Mouse (Mus musculus): ENCODE data around the gene Cep170b. TPM values are rescaled to one million over a fixed set of nuclear protein-coding genes. Genes with fewer than 3 reads are reported as not detected.
A peak's percentile ranks its signal among the peaks of the same experiment; 100 is the strongest.

Cep170b gene
- polyA plus RNA-seq, 1 experiment from 2014 or later = 14.7 TPM

- 4% methylated on average over 81 of the region's 87 CpGs for WGBS
- peak overlapping the region; percentile 67 for H3K4me3 ChIP-seq
- H3K4me1 ChIP-seq = peaks cover 40% of the 10 kb centered on the region
- peak; percentile 3; the same call in 1 of the 2 replicates for ATAC-seq (ENCODE audit: low FRiP score, low read depth)
- H3K27ac ChIP-seq = no peak overlapping the region
- no peaks in the 10 kb centered on the region for H3K36me3 ChIP-seq
- H3K9me3 ChIP-seq = no peaks in the 10 kb centered on the region
- peak overlapping the region; percentile 70 for H3K9ac ChIP-seq
- peaks cover 53% of the 10 kb centered on the region for H3K27me3 ChIP-seq
- peak overlapping the region; percentile 98 for H3K4me2 ChIP-seq (replicated peaks)
These were observed 40.9 kb upstream of the Cep170b start for GRCm38 (mm10) chr12:112679027-112679996.

DNA sequence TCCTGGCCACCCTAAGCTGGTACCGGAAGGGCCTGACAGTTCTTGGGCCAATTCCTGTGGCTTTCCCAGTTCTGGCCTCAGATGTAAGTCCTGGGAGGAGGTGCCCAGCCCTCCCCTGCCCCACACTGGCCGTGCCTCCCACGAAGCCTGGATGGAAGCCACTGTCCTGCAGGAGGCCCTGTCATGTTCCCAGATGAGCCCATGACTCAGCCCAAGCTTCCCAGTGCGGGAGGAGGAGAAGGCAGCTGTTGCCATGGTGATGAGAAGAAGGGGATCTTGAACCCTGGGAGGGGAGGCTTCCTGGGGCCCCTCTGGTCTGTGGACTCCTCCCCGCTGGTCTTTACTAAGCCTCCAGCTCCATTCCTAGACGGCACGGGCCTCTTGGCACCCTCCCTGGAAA is 36.9 kb upstream of the Cep170b start:
- no peak for ATAC-seq (ENCODE audit: low FRiP score, low read depth)
- peaks cover 12% of the 10 kb centered on the region for H3K4me1 ChIP-seq
- WGBS = 68% methylated on average over 7 of the region's 7 CpGs

GRCm38 (mm10) chr12:112688458-112688857 is 31.8 kb upstream of the Cep170b start:
- H3K4me1 ChIP-seq = peaks cover 8% of the 10 kb centered on the region
- 69% methylated on average over 15 of the region's 15 CpGs for WGBS
- no peak overlapping the region for H3K9ac ChIP-seq
- H3K4me2 ChIP-seq (replicated peaks) = no peak overlapping the region
- H3K27me3 ChIP-seq = peaks cover 8% of the 10 kb centered on the region; the same call in 1 of the 2 replicates
- no peaks in the 10 kb centered on the region for H3K9me3 ChIP-seq
- no peak overlapping the region for H3K4me3 ChIP-seq
- H3K36me3 ChIP-seq = peaks cover 2% of the 10 kb centered on the region; the same call in 1 of the 2 replicates
- ATAC-seq (ENCODE audit: low FRiP score, low read depth) = no peak
- H3K27ac ChIP-seq = no peak overlapping the region

More for the DNA sequence above, 36.9 kb upstream of the Cep170b start:
- Histone ChIP-seq H3K27ac (no peak overlapping the region), H3K27me3 (peaks cover 43% of the 10 kb centered on the region), H3K9ac (no peak overlapping the region), H3K4me3 (no peak overlapping the region), H3K36me3 (no peaks in the 10 kb centered on the region), H3K4me2 (replicated peaks) (no peak overlapping the region), H3K9me3 (no peaks in the 10 kb centered on the region)

DNA sequence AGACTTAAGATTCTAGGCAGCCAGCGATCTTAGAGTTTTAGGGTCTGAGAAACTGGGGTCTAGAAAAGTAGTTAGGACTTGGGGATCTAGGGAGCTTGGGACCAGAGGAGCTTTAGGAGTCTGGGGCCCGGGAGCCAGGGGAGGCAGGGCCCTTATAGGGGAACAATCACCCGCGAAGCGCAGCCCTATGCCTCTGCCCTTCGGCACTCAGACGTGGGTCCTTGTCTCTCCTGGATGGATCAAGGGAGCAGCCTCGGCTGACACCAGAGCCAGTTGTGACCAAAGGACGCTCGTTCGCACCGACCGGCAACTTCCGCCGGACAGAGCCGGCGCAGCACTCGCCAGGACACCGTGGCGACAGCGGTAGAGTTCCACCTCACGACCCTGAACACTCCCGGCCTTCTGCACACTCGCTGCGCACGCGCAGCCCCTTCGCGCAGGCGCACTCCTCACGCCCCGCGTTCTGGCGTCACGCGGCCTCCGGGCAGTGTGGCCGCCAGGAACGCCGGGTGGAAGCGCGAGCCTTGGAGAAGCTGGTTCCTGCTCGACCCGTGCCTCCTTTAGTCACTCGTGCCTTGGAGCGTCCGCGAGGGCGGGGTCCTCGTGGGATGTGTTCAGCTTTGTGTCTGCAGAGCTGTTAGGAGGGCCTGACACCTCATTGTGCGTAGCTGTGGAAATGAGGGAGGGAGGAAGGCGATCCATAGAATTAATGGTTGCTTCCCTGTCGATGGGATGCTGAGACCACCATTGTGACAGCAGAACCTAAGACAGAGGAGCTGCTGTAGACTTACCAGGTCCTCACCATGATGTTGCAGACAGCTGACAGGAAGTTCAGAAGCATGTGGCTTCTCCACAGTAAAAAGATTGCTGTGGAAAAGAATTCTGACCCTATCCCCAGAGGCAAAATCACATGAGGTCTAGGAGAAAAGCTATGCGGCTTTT is 26.8 kb upstream of the Cep170b start:
- H3K36me3 ChIP-seq = peaks cover 2% of the 10 kb centered on the region; the same call in 1 of the 2 replicates
- H3K9me3 ChIP-seq = no peaks in the 10 kb centered on the region
- peaks cover 6% of the 10 kb centered on the region; the same call in 1 of the 2 replicates for H3K27me3 ChIP-seq
- peak overlapping the region; percentile 74 for H3K4me3 ChIP-seq
- H3K4me2 ChIP-seq (replicated peaks) = peak overlapping the region; percentile 98
- H3K27ac ChIP-seq = peak overlapping the region; percentile 77
- peak; percentile 96 for ATAC-seq (ENCODE audit: low FRiP score, low read depth)
- H3K9ac ChIP-seq = peak overlapping the region; percentile 92
- 3% methylated on average over 54 of the region's 54 CpGs for WGBS
- peaks cover 14% of the 10 kb centered on the region for H3K4me1 ChIP-seq

- H3K27ac ChIP-seq = no peak overlapping the region; the same call in 1 of the 2 replicates
- no peak for ATAC-seq (ENCODE audit: low FRiP score, low read depth)
- WGBS = 82% methylated on average over 10 of the region's 10 CpGs
These were observed 26.2 kb upstream of the Cep170b start for GRCm38 (mm10) chr12:112694127-112694475.

DNA sequence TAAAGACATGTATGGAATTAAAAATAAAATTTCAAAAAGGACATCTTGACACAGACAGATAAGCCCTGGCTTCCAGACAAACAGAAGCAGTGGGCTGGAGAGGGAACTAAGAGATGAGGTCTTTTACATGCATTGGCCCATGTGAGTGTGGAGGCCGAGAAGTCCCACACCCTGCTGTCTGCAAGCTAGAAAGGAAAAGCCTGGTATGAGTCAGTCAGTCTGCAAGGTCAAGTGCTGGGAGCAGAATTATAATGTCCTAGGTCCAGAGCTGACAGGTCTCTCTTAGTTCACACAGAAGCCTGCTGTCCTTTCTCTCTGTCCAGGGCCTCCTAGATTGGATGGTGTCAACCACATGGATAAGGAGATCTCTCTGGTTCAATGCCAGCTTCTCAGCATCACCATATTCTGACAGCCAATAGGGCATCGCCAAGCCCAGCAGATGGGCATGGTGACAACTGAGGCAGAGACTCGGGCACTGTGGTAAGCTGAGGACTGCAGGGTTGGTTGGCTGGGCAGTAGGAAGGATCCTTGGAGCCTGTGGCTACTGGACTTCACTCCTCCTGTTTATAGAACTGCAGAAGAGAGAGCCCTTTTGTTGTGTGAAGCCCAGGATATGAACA is 23.3 kb upstream of the Cep170b start:
- no peaks in the 10 kb centered on the region for H3K9me3 ChIP-seq

More at GRCm38 (mm10) chr12:112694127-112694475, 26.2 kb upstream of the Cep170b start:
- Histone ChIP-seq H3K9me3 (no peaks in the 10 kb centered on the region), H3K27me3 (peaks cover 6% of the 10 kb centered on the region; the same call in 1 of the 2 replicates), H3K4me1 (peaks cover 14% of the 10 kb centered on the region), H3K4me3 (peak overlapping the region; percentile 74), H3K9ac (peak overlapping the region; percentile 92), H3K36me3 (peaks cover 2% of the 10 kb centered on the region; the same call in 1 of the 2 replicates), H3K4me2 (replicated peaks) (peak overlapping the region; percentile 98)

DNA sequence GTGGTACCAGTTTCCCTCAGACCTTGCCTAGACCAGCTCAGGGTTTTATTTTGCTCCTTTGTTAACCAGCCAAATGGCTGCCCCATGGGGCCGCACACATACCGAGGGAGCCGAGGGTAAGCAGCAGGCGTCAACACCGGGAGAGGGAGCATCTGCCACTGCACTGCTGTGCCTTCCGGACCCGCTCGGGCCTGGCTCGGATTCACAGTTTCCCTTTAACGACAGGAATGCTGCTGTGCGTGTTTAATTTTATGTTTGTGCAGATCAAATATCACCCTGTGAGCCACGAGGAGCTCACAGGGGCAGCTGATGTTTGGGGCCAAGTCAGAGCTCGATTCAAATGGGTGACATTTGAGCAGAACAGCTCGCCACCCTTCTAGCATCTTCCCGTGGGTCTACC is 19.7 kb upstream of the Cep170b start:
- Histone ChIP-seq H3K4me1 (peaks cover 22% of the 10 kb centered on the region), H3K36me3 (no peaks in the 10 kb centered on the region), H3K9ac (peak overlapping the region; percentile 48), H3K27me3 (peaks cover 26% of the 10 kb centered on the region), H3K4me3 (peak overlapping the region; percentile 2; the same call in 1 of the 2 replicates), H3K27ac (peak overlapping the region; percentile 44; the same call in 1 of the 2 replicates), H3K4me2 (replicated peaks) (peak overlapping the region; percentile 53), H3K9me3 (no peaks in the 10 kb centered on the region)
- 8% methylated on average over 15 of the region's 15 CpGs for WGBS
- ATAC-seq (ENCODE audit: low FRiP score, low read depth) = peak; percentile 74

More for the DNA sequence above, 23.3 kb upstream of the Cep170b start:
- Histone ChIP-seq H3K36me3 (no peaks in the 10 kb centered on the region), H3K27me3 (peaks cover 26% of the 10 kb centered on the region), H3K4me2 (replicated peaks) (no peak overlapping the region), H3K27ac (no peak overlapping the region), H3K4me1 (peaks cover 30% of the 10 kb centered on the region), H3K4me3 (no peak overlapping the region), H3K9ac (no peak overlapping the region)
- no peak for ATAC-seq (ENCODE audit: low FRiP score, low read depth)
- WGBS = 82% methylated on average over 3 of the region's 3 CpGs

- no peak overlapping the region for H3K4me3 ChIP-seq
- ATAC-seq (ENCODE audit: low FRiP score, low read depth) = no peak
- peaks cover 29% of the 10 kb centered on the region for H3K4me1 ChIP-seq
- H3K27me3 ChIP-seq = peaks cover 37% of the 10 kb centered on the region
- no peaks in the 10 kb centered on the region for H3K36me3 ChIP-seq
- WGBS = 46% methylated on average over 6 of the region's 6 CpGs
- H3K27ac ChIP-seq = no peak overlapping the region
- H3K4me2 ChIP-seq (replicated peaks) = no peak overlapping the region
- H3K9me3 ChIP-seq = no peaks in the 10 kb centered on the region
- H3K9ac ChIP-seq = no peak overlapping the region
These were observed 17.6 kb upstream of the Cep170b start for GRCm38 (mm10) chr12:112702374-112703320.

DNA sequence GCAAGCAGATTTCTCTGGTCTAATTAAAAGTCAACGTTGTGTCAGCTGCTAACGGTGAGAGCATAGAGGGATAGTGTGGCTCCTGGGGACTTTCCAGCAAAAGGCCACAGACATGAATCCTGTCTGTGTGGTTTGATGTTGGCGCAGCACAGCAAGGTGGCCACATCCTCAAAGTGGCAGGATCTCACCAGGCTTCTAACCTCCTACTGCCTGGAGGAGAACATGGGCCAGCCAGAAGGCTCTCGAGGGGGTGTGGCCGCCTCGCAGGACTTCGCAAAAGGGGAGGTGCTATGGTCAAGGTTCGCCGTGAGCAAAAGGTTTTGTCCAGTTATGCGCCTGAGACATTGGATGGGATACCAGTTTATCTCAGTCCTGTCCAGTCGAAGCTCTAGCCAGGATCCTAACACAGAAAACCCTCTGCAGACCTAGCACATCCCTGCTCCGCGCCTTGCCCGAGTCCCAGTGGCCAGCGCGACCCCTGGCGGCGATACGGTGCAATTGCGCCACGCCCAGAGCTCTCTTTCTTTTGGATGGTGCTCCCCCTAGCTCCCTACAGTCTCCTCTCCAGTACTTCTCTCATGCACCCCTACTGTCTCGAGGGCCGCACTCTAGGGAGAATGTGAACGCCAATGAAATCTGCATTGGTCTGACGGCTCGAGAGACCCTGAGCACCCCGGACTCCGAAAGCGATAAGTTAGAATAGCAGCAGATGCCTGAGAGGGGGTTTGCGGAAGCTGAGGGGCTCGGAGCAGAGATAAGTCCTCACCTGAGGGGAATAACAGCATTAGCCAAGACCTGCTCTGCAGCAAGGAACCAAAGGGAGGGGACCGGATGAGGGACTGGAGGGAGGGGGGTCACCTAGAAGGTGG is 13.3 kb upstream of the Cep170b start:
- H3K9ac ChIP-seq = 0 out of 2 replicates have a peak overlapping the region, but pooled peaks have one; percentile 21
- no peaks in the 10 kb centered on the region for H3K36me3 ChIP-seq
- no peak overlapping the region for H3K27ac ChIP-seq
- peaks cover 14% of the 10 kb centered on the region; the same call in 1 of the 2 replicates for H3K4me1 ChIP-seq
- peaks cover 29% of the 10 kb centered on the region for H3K27me3 ChIP-seq
- H3K4me2 ChIP-seq (replicated peaks) = peak overlapping the region; percentile 60
- peak overlapping the region; percentile 29 for H3K4me3 ChIP-seq
- no peaks in the 10 kb centered on the region for H3K9me3 ChIP-seq
- ATAC-seq (ENCODE audit: low FRiP score, low read depth) = peak; percentile 84
- WGBS = 12% methylated on average over 32 of the region's 32 CpGs

GRCm38 (mm10) chr12:112707573-112707869 is 12.7 kb upstream of the Cep170b start:
- Histone ChIP-seq H3K27ac (no peak overlapping the region), H3K36me3 (no peaks in the 10 kb centered on the region), H3K9me3 (no peaks in the 10 kb centered on the region), H3K4me1 (peaks cover 14% of the 10 kb centered on the region; the same call in 1 of the 2 replicates), H3K9ac (no peak overlapping the region), H3K4me3 (no peak overlapping the region), H3K27me3 (peaks cover 29% of the 10 kb centered on the region), H3K4me2 (replicated peaks) (peak overlapping the region; percentile 60; the same call in 1 of the 2 replicates)
- WGBS = 24% methylated on average over 8 of the region's 8 CpGs
- ATAC-seq (ENCODE audit: low FRiP score, low read depth) = no peak

Measured in limb, embryonic 13.5 days (tissue).